Comparison of ENCODE assay signal across 29 mouse cellular contexts in genomic region chr1:157128219-157128618, GRCm38 (mm10). TPM values are rescaled to one million over a fixed set of nuclear protein-coding genes. Genes with fewer than 3 reads are reported as not detected.
DNase-seq lines count a peak whose midpoint lies in the region; ATAC-seq lines count a peak whose summit lies in the region.
"Had no signal": no experiment of that assay in that cellular context is flagged by ENCODE, and none has a peak within 500 bp of the region (broad histone marks: within the 10 kb centered on the region; RNA-seq: fewer than 3 reads in every experiment).

No protein-coding gene starts in this region.

- H3K4me3 ChIP-seq in heart, embryonic 12.5 days, result no peak overlapping the region
- H3K4me3 ChIP-seq in lung, embryonic 16.5 days (ENCODE audit: low read length), result no peak overlapping the region
- H3K4me3 ChIP-seq in liver, embryonic 12.5 days, result no peak overlapping the region
- H3K4me3 ChIP-seq: heart, embryonic 13.5 days; hindbrain, embryonic 13.5 days; layer of hippocampus, adult 2 months; midbrain, embryonic 15.5 days; myocyte; neural tube, embryonic 13.5 days had no signal

- H3K36me3 ChIP-seq in heart, embryonic 12.5 days, result no peaks in the 10 kb centered on the region
- H3K36me3 ChIP-seq in lung, embryonic 16.5 days (ENCODE audit: control insufficient read depth, insufficient read depth, low read length), result no peaks in the 10 kb centered on the region
- H3K36me3 ChIP-seq in liver, embryonic 12.5 days, result no peaks in the 10 kb centered on the region
- H3K36me3 ChIP-seq: heart, embryonic 13.5 days; midbrain, embryonic 15.5 days had no signal

- H3K27me3 ChIP-seq in heart, embryonic 12.5 days (replicated peaks), result no peaks in the 10 kb centered on the region
- H3K27me3 ChIP-seq in lung, embryonic 16.5 days (ENCODE audit: control insufficient read depth, insufficient read depth, low read depth, low read length), result no peaks in the 10 kb centered on the region
- no peaks in the 10 kb centered on the region for H3K27me3 ChIP-seq in liver, embryonic 12.5 days (replicated peaks)
- H3K27me3 ChIP-seq: CH12.LX; heart, embryonic 13.5 days; hindbrain, embryonic 13.5 days; midbrain, embryonic 15.5 days; neural tube, embryonic 13.5 days had no signal

- intact Hi-C loops in heart, postnatal 10 days (cut with DNase I), result no loop called here

- H3K9ac ChIP-seq in heart, embryonic 12.5 days, result no peak overlapping the region
- H3K9ac ChIP-seq in lung, embryonic 16.5 days (ENCODE audit: low read length), result no peak overlapping the region
- H3K9ac ChIP-seq in liver, embryonic 12.5 days, result no peak overlapping the region
- H3K9ac ChIP-seq: heart, embryonic 13.5 days; hindbrain, embryonic 13.5 days; liver, postnatal 0 days; midbrain, embryonic 15.5 days; neural tube, embryonic 13.5 days had no signal

- no peak overlapping the region for H3K4me2 ChIP-seq in heart, embryonic 12.5 days
- no peak overlapping the region for H3K4me2 ChIP-seq in lung, embryonic 16.5 days (ENCODE audit: low read depth, low read length)
- H3K4me2 ChIP-seq in liver, embryonic 12.5 days, result no peak overlapping the region
- H3K4me2 ChIP-seq: heart, embryonic 13.5 days; hindbrain, embryonic 13.5 days; midbrain, embryonic 15.5 days; neural tube, embryonic 13.5 days had no signal

- WGBS in heart, embryonic 12.5 days, result 81% methylated on average over 2 of the region's 2 CpGs
- 93% methylated on average over 2 of the region's 2 CpGs for WGBS in lung, embryonic 16.5 days
- 63% methylated on average over 2 of the region's 2 CpGs for WGBS in liver, embryonic 12.5 days (ENCODE audit: insufficient replicate concordance)

- H3K4me1 ChIP-seq in heart, embryonic 12.5 days (replicated peaks), result peaks cover 8% of the 10 kb centered on the region
- H3K4me1 ChIP-seq in lung, embryonic 16.5 days (replicated peaks; ENCODE audit: control insufficient read depth, insufficient read depth, low read length), result no peaks in the 10 kb centered on the region
- no peaks in the 10 kb centered on the region for H3K4me1 ChIP-seq in liver, embryonic 12.5 days
- H3K4me1 ChIP-seq: hindbrain, embryonic 13.5 days; midbrain, embryonic 15.5 days; neural tube, embryonic 13.5 days had no signal

- ATAC-seq in heart, embryonic 12.5 days (ENCODE audit: insufficient number of reproducible peaks, low FRiP score), result no peak; the same call in 1 of the 2 replicates
- ATAC-seq in lung, embryonic 16.5 days (ENCODE audit: low read depth), result peak; percentile 72
- no peak for ATAC-seq in CD4-positive, CD25-positive, alpha-beta regulatory T cell, adult 4 months
- ATAC-seq in liver, embryonic 12.5 days, result no peak
- ATAC-seq: liver, postnatal 0 days; midbrain, embryonic 15.5 days had no signal

- H3K9me3 ChIP-seq in heart, embryonic 12.5 days (replicated peaks), result no peaks in the 10 kb centered on the region
- H3K9me3 ChIP-seq in lung, embryonic 16.5 days (ENCODE audit: control insufficient read depth, low read length), result no peaks in the 10 kb centered on the region
- H3K9me3 ChIP-seq in liver, embryonic 12.5 days (replicated peaks), result no peaks in the 10 kb centered on the region
- H3K9me3 ChIP-seq: heart, embryonic 13.5 days; hindbrain, embryonic 13.5 days; midbrain, embryonic 15.5 days; neural tube, embryonic 13.5 days had no signal

- H3K27ac ChIP-seq in heart, embryonic 12.5 days (ENCODE audit: poor library complexity, severe bottlenecking), result no peak overlapping the region
- no peak overlapping the region for H3K27ac ChIP-seq in lung, embryonic 16.5 days (ENCODE audit: low read length)
- no peak overlapping the region for H3K27ac ChIP-seq in liver, embryonic 12.5 days
- H3K27ac ChIP-seq: heart, embryonic 13.5 days; hindbrain, embryonic 13.5 days; layer of hippocampus, adult 2 months; midbrain, embryonic 15.5 days; neural tube, embryonic 13.5 days had no signal

- DNase-seq in heart, adult 8-10 months (ENCODE audit: low spot score), result peak; percentile 44
- no peak for DNase-seq in lung, postnatal 10 days
- peak; percentile 39 to 61 for DNase-seq in heart, postnatal 10 days
- DNase-seq: adrenal gland, postnatal 10 days; cerebellum, adult 18-20 months; gastrocnemius, postnatal 25 days; kidney, adult 18-20 months; kidney, postnatal 10 days; layer of hippocampus, postnatal 36 days; liver, postnatal 0 days; retina, postnatal 1 day; right cerebral cortex, postnatal 25 days; spleen, adult 18-20 months had no signal

RNA-seq across cellular contexts. Expression of gene Tex35, which starts 19.7 kb away (rescaled TPM):
- total RNA-seq in heart, adult 8-10 months (2022), result not detected
- polyA plus RNA-seq in heart, embryonic 12.5 days (2016; fragmentation: Nextera tagmentation; extraction: Ambion mirVana), result not detected in 2 replicates
- polyA plus RNA-seq in lung, embryonic 16.5 days (2015; fragmentation: Nextera tagmentation; extraction: Ambion mirVana), result not detected in 2 replicates
- total RNA-seq in heart, postnatal 10 days (2021), result not detected
- polyA plus RNA-seq in CD4-positive, CD25-positive, alpha-beta regulatory T cell, adult 4 months (2017; shearing (Covaris generic)), result under 1 TPM in 1 of 2 experiments, not detected in 1; 0.50 TPM
- not detected in 2 replicates for polyA plus RNA-seq in liver, embryonic 12.5 days (2016; fragmentation: Nextera tagmentation; extraction: Ambion mirVana)
- total RNA-seq: adrenal gland, postnatal 10 days; gastrocnemius, postnatal 25 days; layer of hippocampus, adult 2 months; layer of hippocampus, postnatal 36 days; megakaryocyte-erythroid progenitor cell, adult 5-6 weeks; MEL had no signal
- polyA plus RNA-seq: embryonic facial prominence, embryonic 11.5 days; forebrain, embryonic 11.5 days; heart, embryonic 13.5 days; hindbrain, embryonic 13.5 days; limb, embryonic 11.5 days; liver, postnatal 0 days; midbrain, embryonic 15.5 days; neural tube, embryonic 13.5 days had no signal
